Mouse (Mus musculus) lung, postnatal 4 days (tissue): Measurements from ENCODE around the gene Rgl3.

ENCODE experiments used
- DNase-seq, 2 experiments: peaks; one replicate each; pipeline ENCODE4 v3.0.0; 2021

Gene Rgl3

DNA sequence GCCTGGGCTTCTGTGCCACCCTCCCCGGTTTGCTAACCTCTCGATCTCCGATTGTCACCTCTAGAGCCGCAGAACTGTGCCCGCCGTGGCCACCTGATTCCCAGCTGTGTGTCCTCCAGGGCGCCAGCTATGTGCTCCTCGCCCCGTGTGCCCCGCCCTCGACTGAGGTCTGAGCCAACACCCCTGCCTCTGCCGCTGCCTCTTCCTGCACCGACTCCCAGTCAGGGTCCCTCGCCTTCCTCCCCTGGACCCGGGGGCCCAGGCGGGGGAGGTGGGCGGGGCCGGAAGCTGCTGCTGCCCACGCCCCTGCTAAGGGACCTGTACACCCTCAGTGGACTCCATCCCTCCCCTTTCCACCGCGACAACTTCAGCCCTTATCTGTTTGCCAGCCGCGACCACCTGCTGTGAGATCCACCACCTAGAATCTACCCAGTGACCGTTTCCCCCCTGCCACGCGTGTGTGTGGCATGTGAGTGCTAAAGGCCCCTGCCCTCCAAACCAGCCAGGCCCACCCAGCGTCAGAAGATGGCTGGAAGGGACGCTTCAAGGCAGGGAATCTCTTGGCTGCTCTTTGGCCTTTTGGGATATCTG is 41.6 kb downstream of the Rgl3 start:
- no peak for DNase-seq

DNA sequence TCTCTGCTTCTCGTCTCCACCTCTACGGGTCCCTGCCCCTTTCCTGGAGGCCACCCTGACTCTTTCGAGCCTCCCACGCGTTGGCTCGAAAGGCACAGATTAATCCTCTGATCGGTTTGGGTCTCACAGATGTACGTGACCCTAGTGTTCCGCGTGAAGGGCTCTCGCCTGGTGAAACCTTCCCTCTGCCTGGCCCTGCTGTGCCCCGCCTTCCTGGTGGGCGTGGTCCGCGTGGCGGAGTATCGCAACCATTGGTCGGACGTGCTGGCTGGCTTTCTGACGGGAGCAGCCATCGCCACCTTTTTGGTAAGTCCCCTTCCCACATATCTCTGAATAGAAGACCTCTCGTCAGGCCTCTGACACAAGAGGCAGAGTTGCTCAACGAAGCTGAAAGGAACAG is 45.0 kb downstream of the Rgl3 start:
- peak; percentile 18 to 39 for DNase-seq

DNA sequence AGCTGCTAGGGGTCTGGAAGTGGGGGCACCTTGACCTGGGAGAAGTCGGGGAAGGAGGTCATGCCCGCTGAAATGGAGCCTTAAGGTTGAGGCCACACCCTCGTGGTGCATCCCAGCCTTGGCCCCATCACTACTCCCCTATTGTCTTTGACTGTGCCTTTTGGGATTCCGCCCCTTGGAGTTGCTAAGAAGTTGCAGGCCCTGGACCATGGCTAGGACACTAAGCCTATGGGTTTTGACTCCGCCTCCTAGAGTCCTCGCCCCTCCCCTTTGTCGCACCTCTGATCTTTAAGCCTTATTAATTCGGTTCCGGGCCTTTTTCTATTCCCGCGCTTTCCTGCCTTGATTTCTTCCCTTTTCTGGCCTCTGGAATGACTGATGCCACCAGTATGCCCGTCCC is 45.6 kb downstream of the Rgl3 start:
- DNase-seq, result no peak

DNA sequence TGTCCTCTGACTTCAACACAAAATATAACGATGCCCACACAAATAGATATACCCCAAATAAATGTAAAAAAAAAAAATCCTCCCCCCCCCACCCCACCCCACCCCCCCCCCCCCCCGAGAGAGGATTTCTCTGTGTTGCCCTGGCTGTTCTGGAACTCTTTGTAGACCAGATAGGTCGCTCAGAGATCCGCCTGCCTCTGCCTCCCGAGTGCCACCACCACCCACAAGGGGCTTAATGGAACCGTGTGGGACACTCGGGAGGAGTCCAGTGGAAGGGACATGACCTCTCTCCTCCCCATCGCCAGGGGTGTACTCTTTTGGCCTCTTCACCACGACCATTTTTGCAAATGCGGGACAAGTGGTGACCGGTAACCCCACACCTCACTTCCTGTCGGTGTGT is 46.2 kb downstream of the Rgl3 start:
- no peak for DNase-seq

DNA sequence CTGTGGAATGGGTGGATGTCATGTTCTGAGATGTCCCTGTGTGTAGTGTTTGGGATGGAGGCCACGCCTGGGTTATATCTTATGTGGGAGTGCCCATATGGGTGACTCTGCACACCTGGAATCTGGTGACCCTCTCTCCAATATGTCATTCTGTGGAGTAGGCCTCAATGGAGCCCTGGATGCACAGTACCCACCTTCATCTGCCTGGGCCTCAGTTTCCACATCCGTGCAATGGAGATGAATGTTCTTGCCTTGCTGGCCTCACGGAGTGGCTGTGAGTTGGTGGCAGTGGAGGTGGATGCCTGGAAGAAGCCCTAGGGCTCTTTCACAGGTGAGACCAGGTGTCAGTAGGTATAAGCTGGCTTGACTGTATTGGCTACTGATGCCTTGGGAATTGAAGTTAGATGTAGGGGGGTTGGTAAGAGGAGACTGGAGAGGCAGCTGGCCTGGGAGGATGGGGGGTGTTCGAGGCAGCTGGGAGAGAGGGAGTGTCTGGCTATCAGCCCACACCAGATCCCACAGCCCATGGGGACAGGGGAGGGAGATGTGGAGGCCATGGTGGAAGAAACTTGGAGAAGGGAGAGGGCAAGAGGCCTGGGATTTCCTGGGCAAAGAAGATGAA is 50.9 kb downstream of the Rgl3 start:
- peak in 1 of 2 experiments; percentile 16 for DNase-seq

DNA sequence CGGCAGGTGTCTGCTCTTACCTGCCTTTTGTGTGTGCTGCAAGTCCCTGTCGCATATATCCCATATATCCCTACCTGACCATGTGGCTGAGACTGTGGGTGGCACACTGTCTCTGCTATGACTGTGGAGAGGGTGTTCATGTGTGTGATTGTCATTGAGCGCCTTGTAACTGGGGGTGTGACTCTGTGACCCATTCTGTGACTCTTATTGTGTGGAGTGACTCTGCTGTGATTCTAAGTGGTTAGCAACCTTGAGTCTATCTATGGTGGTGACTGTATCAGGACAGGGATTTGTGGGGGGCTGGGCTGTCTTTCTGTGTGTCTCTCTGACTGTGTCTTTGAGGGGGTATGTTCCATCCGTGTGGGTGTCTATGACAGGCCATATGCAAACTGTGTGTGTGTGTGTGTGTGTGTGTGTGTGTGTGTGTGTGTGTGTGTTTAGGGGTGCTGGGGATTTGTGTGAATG is 51.5 kb downstream of the Rgl3 start:
- peak in 1 of 2 experiments; percentile 9 for DNase-seq

DNA sequence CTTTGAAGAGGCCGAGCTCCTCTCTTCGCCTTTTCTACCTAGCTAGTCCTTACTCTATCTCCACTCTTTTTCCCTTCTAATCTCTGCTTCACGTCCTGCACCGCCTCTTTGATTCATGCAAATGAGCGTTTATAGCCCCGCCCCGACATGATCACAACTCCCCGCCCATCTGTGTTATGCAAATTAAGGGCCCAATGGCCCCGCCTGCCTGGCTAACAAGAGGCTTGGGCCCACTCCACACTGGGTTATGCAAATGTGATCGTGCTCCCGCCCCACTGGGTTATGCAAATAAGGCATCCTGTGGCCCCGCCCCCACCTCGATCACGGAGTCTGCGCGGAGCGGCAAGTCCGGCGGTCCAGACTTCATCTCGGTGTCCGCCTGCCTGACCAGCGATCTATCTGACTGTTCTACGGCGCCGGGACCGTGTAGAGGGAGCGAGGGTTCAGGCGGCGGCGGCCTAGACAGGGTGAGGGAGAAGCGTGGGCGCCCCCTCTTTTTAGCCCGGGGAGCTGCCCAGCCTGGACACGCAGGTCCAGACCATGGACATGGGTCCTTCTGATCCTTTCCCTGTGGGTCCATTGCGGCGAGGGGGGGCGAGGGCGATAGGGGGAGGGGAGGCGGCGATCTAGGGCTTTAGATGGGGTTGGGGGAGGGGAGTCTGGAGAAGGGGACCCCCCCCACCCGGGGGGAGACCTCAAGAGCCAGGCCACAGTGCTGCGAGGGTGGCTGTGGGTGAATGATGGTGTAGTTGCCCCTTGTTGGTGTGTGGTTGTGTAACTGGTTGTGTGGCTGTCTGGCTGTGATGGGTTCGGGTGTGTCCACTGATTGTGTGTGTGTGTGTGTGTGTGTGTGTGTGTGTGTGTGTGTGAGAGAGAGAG is 52.3 kb downstream of the Rgl3 start, which contains the start of gene Plppr2:
Gene Plppr2, plus strand, starts transcription at position 342 of the 879 bp plus-strand sequence.
- peak; percentile 97 for DNase-seq

DNA sequence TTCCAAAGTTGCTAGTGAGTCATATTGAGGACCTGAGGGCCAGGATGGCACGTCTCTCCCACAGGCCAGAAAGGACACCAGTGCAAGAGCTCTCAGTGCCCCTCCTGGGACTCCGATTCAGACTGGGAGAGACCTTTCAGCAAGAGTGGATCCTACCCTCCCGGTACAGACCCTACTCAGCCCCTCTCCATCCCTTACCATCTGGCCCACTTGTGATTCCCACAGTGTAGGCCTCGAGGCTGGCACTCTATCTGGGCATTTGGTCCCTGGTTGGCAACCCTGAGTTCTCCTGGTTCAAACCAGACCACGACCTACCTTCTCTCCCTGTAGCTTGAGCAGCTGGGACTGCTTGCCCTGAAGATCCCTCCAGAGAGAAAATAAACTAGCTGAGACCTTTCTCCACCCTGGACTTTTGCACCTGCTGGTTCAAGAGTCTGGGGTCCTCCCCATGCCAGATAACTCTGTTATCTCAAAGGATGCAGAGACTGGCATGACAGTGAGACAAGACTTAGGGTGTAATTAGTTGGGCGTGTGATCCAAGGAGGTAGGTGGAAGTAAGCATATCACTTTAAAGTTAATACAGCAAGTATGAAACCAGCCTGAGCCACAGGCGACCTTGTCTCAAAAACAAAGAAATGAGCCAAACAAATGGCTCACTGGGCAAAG is 53.6 kb downstream of the Rgl3 start:
- no peak for DNase-seq

DNA sequence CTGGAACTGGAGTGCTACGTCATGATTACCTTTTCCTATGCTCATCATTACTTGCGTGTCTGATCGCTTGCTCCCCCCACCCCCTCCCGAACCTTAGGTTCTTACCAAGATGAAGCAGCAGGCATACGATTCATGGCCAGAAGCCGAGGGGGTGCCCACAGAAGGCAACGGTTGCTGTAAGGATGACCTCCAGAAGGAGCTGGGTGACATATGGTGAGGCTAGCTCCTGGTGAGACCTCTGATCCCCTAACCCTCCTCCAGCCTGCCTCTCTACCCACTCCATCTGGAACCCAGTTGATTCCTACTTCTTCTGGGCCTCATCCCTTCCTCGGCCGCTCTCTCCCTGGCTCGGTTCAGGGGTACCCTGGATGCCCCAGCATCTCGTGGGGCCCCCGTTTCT is 55.2 kb downstream of the Rgl3 start:
- peak in 1 of 2 experiments; percentile 13 for DNase-seq

DNA sequence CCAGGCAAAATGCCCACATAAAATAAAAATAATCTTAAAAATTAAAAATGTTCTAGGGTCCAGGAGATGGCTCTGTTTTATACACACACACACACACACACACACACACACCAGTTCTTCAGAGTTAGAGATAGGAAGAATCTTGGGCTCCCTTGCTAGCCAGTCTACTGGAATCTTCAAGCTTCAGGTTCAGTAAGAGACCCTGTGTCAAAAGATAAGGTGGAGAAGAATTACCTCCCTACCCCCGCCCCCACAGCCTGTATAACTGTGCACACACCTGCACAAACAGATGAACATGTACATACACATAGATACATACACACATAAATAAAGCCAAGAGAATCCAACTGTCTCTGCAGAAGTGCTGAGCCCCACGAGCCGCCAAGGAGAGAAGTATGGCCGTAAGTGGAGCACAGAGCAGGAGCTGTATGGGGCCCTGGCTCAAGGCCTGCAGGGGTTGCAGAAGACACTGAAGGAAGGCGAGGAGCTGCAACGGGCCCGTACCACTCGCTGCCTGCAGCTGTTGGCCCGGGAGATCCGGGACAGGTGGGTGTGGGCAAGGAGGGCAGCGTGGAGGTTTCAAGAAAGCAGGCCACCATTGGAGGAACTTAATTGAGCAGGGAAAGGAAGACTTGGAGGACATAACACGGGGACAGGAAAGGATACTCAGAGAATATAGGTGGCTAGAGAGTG is 56.7 kb downstream of the Rgl3 start:
- DNase-seq, result peak in 1 of 2 experiments; percentile 16

DNA sequence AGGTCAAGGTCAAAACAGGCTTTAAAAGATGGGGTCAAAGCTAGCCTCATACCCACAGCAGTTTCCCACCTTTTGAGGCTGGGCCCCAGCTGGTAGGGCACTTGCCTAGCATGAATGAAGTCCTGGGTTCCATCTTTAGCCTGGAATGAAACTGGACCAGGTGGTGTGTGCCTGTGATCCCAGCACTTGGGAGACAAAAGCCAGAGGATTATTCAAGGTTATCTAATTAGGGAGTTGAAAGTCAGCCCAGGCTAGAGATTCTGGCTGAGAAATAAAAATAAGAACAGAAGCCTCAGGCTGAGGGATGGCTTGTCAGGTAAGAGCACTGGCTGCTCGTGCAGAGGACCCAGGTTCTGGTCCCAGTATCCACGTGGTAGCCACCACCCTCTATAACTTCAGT is 57.2 kb downstream of the Rgl3 start:
- peak in 1 of 2 experiments; percentile 8 for DNase-seq

DNA sequence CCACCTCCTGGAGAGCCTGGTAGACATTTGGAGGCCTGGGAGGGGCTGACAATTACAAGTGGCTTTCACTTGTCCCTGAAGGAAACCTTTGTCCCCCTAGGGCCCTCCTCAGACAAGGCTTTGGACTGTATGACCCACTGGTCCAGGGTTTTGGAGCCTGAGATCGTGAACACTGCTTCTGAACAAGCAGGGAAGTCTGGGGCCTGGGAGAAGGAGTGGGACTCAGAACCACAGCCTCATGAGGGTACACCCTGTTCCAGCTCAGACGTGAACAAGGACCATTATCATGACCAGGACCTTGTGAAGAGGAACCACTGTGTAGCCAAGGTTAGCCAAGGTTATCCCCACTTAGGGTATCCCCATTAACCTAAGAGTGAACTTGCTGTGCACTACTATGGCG is 60.0 kb downstream of the Rgl3 start:
- peak in 1 of 2 experiments; percentile 12 for DNase-seq

DNA sequence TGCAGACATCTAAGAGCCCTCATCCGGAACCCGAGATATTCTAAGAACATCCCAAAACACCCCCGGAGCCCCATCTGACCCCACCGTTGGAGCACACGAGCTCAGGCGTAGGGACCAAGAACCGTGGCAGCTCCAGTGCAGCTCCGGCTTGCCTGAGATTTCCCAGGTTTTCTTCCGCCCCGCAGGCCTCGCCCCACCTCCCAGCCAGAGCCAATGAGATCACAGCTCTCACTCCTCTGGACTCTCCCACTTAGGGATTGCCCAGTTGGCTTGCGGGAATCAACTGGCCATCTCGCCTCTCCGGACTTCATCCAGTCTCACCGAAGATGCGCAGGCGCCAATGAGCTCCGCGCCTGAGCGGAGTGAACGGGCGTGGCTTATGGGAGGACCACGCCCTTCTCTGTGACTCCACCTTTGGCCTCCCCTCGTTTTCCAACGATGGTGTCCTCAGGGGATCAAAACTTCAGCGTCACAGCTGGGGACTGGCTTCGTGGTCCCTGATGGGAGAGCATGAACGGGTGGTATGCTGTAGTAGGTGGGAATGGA is 62.0 kb downstream of the Rgl3 start, which contains the start of the genes Ccdc159 and Tmem205:
Gene Ccdc159, plus strand, starts transcription at position 264 of the 546 bp plus-strand sequence.
Gene Tmem205, minus strand, starts transcription at position 349 of the 546 bp plus-strand sequence.
- DNase-seq, result peak; percentile 93 to 98

DNA sequence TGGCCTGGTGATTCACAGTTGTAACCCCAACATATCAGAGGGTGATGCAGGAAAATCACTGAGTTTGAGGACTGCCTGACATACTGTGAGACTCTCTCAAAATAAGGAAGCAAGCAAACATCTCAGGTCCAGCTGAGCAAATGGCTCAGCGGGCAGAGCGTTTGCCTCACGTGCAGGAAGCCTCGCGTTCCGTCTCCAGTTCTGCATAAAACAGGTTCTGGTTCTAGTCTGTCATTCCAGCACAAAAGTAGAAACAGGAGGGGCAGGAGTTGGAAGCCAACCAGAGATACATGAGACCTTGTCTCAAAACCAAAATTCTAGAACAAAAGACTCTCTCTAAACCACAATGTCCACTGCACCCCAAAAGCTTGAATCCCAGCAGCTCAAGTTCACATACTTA is 62.5 kb downstream of the Rgl3 start:
- no peak for DNase-seq

DNA sequence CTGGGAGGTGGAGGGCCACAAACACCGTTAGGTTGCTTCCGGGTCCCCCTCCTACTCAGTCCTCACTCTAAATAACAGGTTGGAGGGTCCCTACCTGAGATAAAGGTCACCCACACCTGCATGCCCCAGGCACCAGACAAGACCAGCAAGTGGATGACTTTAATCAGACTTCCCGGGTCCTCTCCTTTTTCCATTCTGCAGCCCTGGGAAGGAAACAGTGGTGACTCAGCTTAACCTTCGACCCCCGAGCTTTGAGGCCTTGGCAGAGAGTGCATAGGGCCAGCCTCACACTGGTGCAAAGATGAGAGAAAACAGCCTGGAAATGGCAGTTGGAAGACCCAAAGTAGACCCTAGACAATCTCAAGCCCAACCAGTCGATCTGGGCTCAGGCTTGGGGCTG is 63.1 kb downstream of the Rgl3 start:
- peak in 1 of 2 experiments; percentile 33 for DNase-seq

DNA sequence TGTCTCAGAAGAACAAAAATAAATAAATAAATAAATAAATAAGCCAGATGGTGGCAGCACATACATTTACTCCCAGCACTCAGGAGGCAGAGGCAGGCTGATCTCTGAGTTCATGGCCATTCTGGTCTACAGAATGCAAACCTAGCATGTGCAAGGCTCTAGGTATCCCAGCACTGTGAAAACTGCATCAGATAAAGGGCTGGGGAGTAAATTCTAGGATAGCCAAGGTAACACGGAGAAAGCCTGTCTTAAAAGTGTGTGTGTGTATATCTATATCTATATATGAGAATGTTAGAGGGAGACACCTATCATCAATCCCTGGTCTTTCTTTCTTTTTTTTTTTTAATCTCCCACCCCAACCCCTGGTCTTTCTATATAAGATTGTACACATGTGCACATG is 63.7 kb downstream of the Rgl3 start:
- DNase-seq, result no peak

DNA sequence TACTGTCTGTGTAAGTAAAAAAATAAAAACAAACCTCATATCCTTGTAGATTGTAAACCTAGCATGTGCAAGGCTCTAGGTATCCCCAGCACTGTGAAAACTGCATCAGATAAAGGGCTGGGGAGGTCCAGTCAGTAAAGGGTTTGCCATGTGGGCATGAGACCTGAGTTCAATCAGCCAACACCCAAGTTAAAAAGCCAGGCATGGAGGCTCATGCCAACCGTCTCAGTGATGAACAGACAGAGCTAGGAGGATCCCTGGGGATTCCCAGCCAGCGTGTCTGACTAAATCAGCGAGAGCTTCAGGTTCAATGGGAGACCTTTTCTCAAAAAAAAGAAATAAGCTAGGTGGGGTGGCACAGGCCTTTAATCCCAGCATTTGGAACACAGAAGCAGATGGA is 64.2 kb downstream of the Rgl3 start:
- no peak for DNase-seq

DNA sequence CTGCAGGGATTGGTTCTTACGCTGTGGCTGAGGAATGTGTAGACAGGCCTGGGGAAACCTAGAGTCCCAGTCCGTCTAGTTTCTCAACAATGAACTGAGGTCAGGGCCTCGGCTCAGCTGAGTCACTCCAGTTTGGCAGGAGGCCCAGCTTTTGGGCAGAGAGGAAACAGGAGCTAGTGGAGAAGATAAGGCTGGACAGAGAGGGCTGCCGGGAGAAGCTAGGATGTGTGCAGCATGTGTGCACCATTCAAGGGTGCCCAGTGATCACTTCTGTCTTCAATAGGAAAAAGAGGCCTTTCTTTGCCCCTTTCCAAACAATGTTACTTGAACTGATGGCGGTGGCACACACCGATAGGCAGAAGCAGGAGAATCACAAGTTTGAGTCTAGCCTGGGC is 65.2 kb downstream of the Rgl3 start:
- DNase-seq, result peak; percentile 93 to 96

DNA sequence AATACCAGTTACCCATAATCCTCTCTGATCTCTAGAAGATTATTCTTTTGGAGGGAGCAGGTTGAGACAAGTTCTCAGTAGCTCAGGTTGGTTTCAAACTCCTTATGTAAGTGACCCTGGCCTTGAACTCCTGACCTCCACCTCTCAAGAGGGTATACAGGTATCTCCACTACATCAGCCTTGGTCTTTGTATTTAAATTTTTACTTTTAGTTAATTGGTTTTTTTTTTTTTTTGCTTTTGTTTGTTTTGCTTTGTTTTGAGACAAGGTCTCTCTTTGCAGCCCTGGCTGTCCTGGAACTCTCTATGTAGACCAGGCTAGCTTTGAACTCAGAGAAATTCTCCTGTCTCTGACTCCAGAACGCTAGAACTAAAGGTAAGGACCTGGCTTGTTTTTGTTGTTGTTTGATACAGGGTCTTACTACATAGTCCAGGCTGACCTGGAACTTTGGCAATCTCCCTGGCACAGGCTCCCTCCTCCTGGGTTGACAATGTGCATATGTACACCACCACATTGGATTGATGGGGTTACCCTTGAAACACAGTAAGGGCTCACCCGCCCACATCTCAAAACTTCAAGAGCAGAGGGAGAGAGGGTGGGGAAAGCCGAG is 65.7 kb downstream of the Rgl3 start:
- no peak for DNase-seq

DNA sequence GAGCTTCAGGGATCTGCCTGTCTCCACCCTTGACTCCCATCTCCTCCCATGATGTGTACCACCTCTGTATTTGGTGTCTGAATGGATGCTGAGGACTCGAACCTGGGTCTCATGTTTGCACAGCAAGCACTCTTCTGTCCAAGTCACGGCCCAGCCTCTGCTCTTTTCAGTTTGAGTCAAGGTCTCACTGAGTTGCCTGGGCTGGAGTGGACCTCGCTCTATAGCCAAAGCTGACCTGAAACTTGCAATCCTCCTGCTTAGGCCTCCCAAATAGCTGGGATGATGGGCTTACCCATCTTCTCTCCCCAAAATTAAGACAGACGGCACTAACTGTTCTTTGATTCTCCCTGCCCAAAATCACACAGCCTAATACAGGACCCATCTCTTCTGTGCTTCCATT is 66.2 kb downstream of the Rgl3 start:
- no peak for DNase-seq
